Mouse (Mus musculus): ENCODE data around the gene Zfp420. TPM values are rescaled to one million over a fixed set of nuclear protein-coding genes. Genes with fewer than 3 reads are reported as not detected.

The Zfp420 gene
- polyA plus RNA-seq, 1 experiment from 2014 or later = 1.1 TPM

- Histone ChIP-seq H3K4me3 (ENCODE audit: low read depth, low read length) (peak within 1 kb of the TSS; percentile 74), H3K4me2 (ENCODE audit: low read depth, low read length) (peak within 1 kb of the TSS; percentile 78), H3K4me1 (ENCODE audit: control insufficient read depth, low read depth, low read length) (no peaks in the 10 kb centered on the region; the same call in 1 of the 2 replicates), H3K27ac (ENCODE audit: low read length) (peak within 1 kb of the TSS; percentile 56; the same call in 1 of the 2 replicates), H3K9me3 (replicated peaks; ENCODE audit: control insufficient read depth, low read length) (no peaks in the 10 kb centered on the region), H3K9ac (ENCODE audit: low read depth, low read length) (peak within 1 kb of the TSS; percentile 70), H3K27me3 (ENCODE audit: control insufficient read depth, insufficient read depth, low read depth, low read length) (no peaks in the 10 kb centered on the region), H3K36me3 (ENCODE audit: control insufficient read depth, insufficient read depth) (no peaks in the 10 kb centered on the region)
- ATAC-seq (ENCODE audit: low read depth) = peak; percentile 58
- WGBS (ENCODE audit: insufficient replicate concordance) = under 1% methylated on average over 33 of the region's 33 CpGs
Observed at GRCm38 (mm10) chr7:29908130-29908950, 48.6 kb downstream of the Zfp420 start, which contains the start of gene Zfp383. Gene Zfp383 (plus strand): TSS chr7:29908223.

- Histone ChIP-seq H3K27ac (ENCODE audit: low read length) (no peak overlapping the region), H3K4me2 (ENCODE audit: low read depth, low read length) (no peak overlapping the region), H3K4me1 (ENCODE audit: control insufficient read depth, low read depth, low read length) (no peaks in the 10 kb centered on the region; the same call in 1 of the 2 replicates), H3K4me3 (ENCODE audit: low read depth, low read length) (no peak overlapping the region), H3K9ac (ENCODE audit: low read depth, low read length) (no peak overlapping the region), H3K9me3 (replicated peaks; ENCODE audit: control insufficient read depth, low read length) (no peaks in the 10 kb centered on the region), H3K36me3 (ENCODE audit: control insufficient read depth, insufficient read depth) (peaks cover 8% of the 10 kb centered on the region; the same call in 1 of the 2 replicates), H3K27me3 (ENCODE audit: control insufficient read depth, insufficient read depth, low read depth, low read length) (no peaks in the 10 kb centered on the region)
- WGBS (ENCODE audit: insufficient replicate concordance) = 59% methylated on average over 2 of the region's 2 CpGs
- ATAC-seq (ENCODE audit: low read depth) = no peak
Observed at GRCm38 (mm10) chr7:29910252-29910651, 50.5 kb downstream of the Zfp420 start.

GRCm38 (mm10) chr7:29912172-29912571, 52.4 kb downstream of the Zfp420 start:
- WGBS (ENCODE audit: insufficient replicate concordance) = 77% methylated on average over 13 of the region's 13 CpGs
- H3K36me3 ChIP-seq (ENCODE audit: control insufficient read depth, insufficient read depth) = peaks cover 13% of the 10 kb centered on the region; the same call in 1 of the 2 replicates
- H3K9me3 ChIP-seq (replicated peaks; ENCODE audit: control insufficient read depth, low read length) = no peaks in the 10 kb centered on the region
- ATAC-seq (ENCODE audit: low read depth) = no peak
- H3K27me3 ChIP-seq (ENCODE audit: control insufficient read depth, insufficient read depth, low read depth, low read length) = no peaks in the 10 kb centered on the region
- H3K27ac ChIP-seq (ENCODE audit: low read length) = no peak overlapping the region
- H3K4me2 ChIP-seq (ENCODE audit: low read depth, low read length) = no peak overlapping the region
- no peak overlapping the region for H3K9ac ChIP-seq (ENCODE audit: low read depth, low read length)
- H3K4me1 ChIP-seq (ENCODE audit: control insufficient read depth, low read depth, low read length) = no peaks in the 10 kb centered on the region; the same call in 1 of the 2 replicates
- H3K4me3 ChIP-seq (ENCODE audit: low read depth, low read length) = no peak overlapping the region

GRCm38 (mm10) chr7:29917371-29918061, 57.7 kb downstream of the Zfp420 start:
- Histone ChIP-seq H3K4me1 (ENCODE audit: control insufficient read depth, low read depth, low read length) (no peaks in the 10 kb centered on the region), H3K27me3 (ENCODE audit: control insufficient read depth, insufficient read depth, low read depth, low read length) (no peaks in the 10 kb centered on the region), H3K9ac (ENCODE audit: low read depth, low read length) (no peak overlapping the region), H3K4me2 (ENCODE audit: low read depth, low read length) (no peak overlapping the region), H3K27ac (ENCODE audit: low read length) (no peak overlapping the region), H3K36me3 (ENCODE audit: control insufficient read depth, insufficient read depth) (peaks cover 13% of the 10 kb centered on the region; the same call in 1 of the 2 replicates), H3K9me3 (replicated peaks; ENCODE audit: control insufficient read depth, low read length) (no peaks in the 10 kb centered on the region), H3K4me3 (ENCODE audit: low read depth, low read length) (no peak overlapping the region)
- 44% methylated on average over 6 of the region's 6 CpGs for WGBS (ENCODE audit: insufficient replicate concordance)
- no peak for ATAC-seq (ENCODE audit: low read depth)

- Histone ChIP-seq H3K27ac (ENCODE audit: low read length) (no peak overlapping the region), H3K36me3 (ENCODE audit: control insufficient read depth, insufficient read depth) (peaks cover 13% of the 10 kb centered on the region; the same call in 1 of the 2 replicates), H3K4me1 (ENCODE audit: control insufficient read depth, low read depth, low read length) (no peaks in the 10 kb centered on the region), H3K27me3 (ENCODE audit: control insufficient read depth, insufficient read depth, low read depth, low read length) (no peaks in the 10 kb centered on the region), H3K4me2 (ENCODE audit: low read depth, low read length) (no peak overlapping the region), H3K4me3 (ENCODE audit: low read depth, low read length) (no peak overlapping the region), H3K9ac (ENCODE audit: low read depth, low read length) (no peak overlapping the region), H3K9me3 (replicated peaks; ENCODE audit: control insufficient read depth, low read length) (no peaks in the 10 kb centered on the region)
- WGBS (ENCODE audit: insufficient replicate concordance) = 71% methylated on average over 4 of the region's 4 CpGs
- no peak for ATAC-seq (ENCODE audit: low read depth)
Observed at GRCm38 (mm10) chr7:29918062-29918453, 58.3 kb downstream of the Zfp420 start.

- Histone ChIP-seq H3K4me2 (ENCODE audit: low read depth, low read length) (no peak overlapping the region), H3K27ac (ENCODE audit: low read length) (no peak overlapping the region), H3K4me1 (ENCODE audit: control insufficient read depth, low read depth, low read length) (no peaks in the 10 kb centered on the region), H3K36me3 (ENCODE audit: control insufficient read depth, insufficient read depth) (no peaks in the 10 kb centered on the region), H3K4me3 (ENCODE audit: low read depth, low read length) (no peak overlapping the region), H3K9me3 (replicated peaks; ENCODE audit: control insufficient read depth, low read length) (no peaks in the 10 kb centered on the region; the same call in 1 of the 2 replicates), H3K27me3 (ENCODE audit: control insufficient read depth, insufficient read depth, low read depth, low read length) (no peaks in the 10 kb centered on the region), H3K9ac (ENCODE audit: low read depth, low read length) (no peak overlapping the region)
- ATAC-seq (ENCODE audit: low read depth) = no peak
- 52% methylated on average over 6 of the region's 6 CpGs for WGBS (ENCODE audit: insufficient replicate concordance)
Observed at GRCm38 (mm10) chr7:29921439-29922093, 61.8 kb downstream of the Zfp420 start.

GRCm38 (mm10) chr7:29922780-29923179, 63.0 kb downstream of the Zfp420 start:
- H3K9ac ChIP-seq (ENCODE audit: low read depth, low read length) = no peak overlapping the region
- WGBS (ENCODE audit: insufficient replicate concordance) = 50% methylated on average over 2 of the region's 2 CpGs
- H3K4me2 ChIP-seq (ENCODE audit: low read depth, low read length) = no peak overlapping the region
- H3K4me1 ChIP-seq (ENCODE audit: control insufficient read depth, low read depth, low read length) = no peaks in the 10 kb centered on the region
- no peaks in the 10 kb centered on the region; the same call in 1 of the 2 replicates for H3K9me3 ChIP-seq (replicated peaks; ENCODE audit: control insufficient read depth, low read length)
- no peaks in the 10 kb centered on the region for H3K27me3 ChIP-seq (ENCODE audit: control insufficient read depth, insufficient read depth, low read depth, low read length)
- no peak overlapping the region for H3K27ac ChIP-seq (ENCODE audit: low read length)
- H3K36me3 ChIP-seq (ENCODE audit: control insufficient read depth, insufficient read depth) = no peaks in the 10 kb centered on the region
- no peak overlapping the region for H3K4me3 ChIP-seq (ENCODE audit: low read depth, low read length)
- ATAC-seq (ENCODE audit: low read depth) = no peak
